Mouse (Mus musculus): Measurements from ENCODE around the gene Fhit.

Fhit gene

GRCm38 (mm10) chr14:10367783-10368680 lies 793.8 kb downstream of the Fhit start:
- no peak for DNase-seq (ENCODE audit: low read depth, low spot score)

- DNase-seq (ENCODE audit: low read depth, low spot score): no peak
Observed at GRCm38 (mm10) chr14:10366808-10367207, 795.0 kb downstream of the Fhit start.

GRCm38 (mm10) chr14:10364281-10364680 lies 797.6 kb downstream of the Fhit start:
- DNase-seq (ENCODE audit: low read depth, low spot score): no peak

- no peak for DNase-seq (ENCODE audit: low read depth, low spot score)
Observed at GRCm38 (mm10) chr14:10363306-10363705, 798.5 kb downstream of the Fhit start.

- DNase-seq (ENCODE audit: low read depth, low spot score): no peak
Observed at GRCm38 (mm10) chr14:10345905-10346304, 815.9 kb downstream of the Fhit start.

- DNase-seq (ENCODE audit: low read depth, low spot score): no peak
Observed at GRCm38 (mm10) chr14:10344064-10344463, 817.8 kb downstream of the Fhit start.

GRCm38 (mm10) chr14:10316764-10317163 lies 845.1 kb downstream of the Fhit start:
- DNase-seq (ENCODE audit: low read depth, low spot score): no peak

- no peak for DNase-seq (ENCODE audit: low read depth, low spot score)
Observed at GRCm38 (mm10) chr14:10312190-10312589, 849.6 kb downstream of the Fhit start.

- no peak for DNase-seq (ENCODE audit: low read depth, low spot score)
Observed at GRCm38 (mm10) chr14:10305286-10305685, 856.5 kb downstream of the Fhit start.

- no peak for DNase-seq (ENCODE audit: low read depth, low spot score)
Observed at GRCm38 (mm10) chr14:10301497-10301896, 860.3 kb downstream of the Fhit start.

- no peak for DNase-seq (ENCODE audit: low read depth, low spot score)
Observed at GRCm38 (mm10) chr14:10300914-10301313, 860.9 kb downstream of the Fhit start.

- no peak for DNase-seq (ENCODE audit: low read depth, low spot score)
Observed at GRCm38 (mm10) chr14:10299030-10299429, 862.8 kb downstream of the Fhit start.

GRCm38 (mm10) chr14:10289043-10289442 lies 872.8 kb downstream of the Fhit start:
- no peak for DNase-seq (ENCODE audit: low read depth, low spot score)

GRCm38 (mm10) chr14:10286027-10286426 lies 875.8 kb downstream of the Fhit start:
- no peak for DNase-seq (ENCODE audit: low read depth, low spot score)

- no peak for DNase-seq (ENCODE audit: low read depth, low spot score)
Observed at GRCm38 (mm10) chr14:10228708-10229107, 933.1 kb downstream of the Fhit start.

- DNase-seq (ENCODE audit: low read depth, low spot score): no peak
Observed at GRCm38 (mm10) chr14:10221847-10222246, 940.0 kb downstream of the Fhit start.

- DNase-seq (ENCODE audit: low read depth, low spot score): no peak
Observed at GRCm38 (mm10) chr14:10213216-10213615, 948.6 kb downstream of the Fhit start.

- DNase-seq (ENCODE audit: low read depth, low spot score): no peak
Observed at GRCm38 (mm10) chr14:10211184-10211583, 950.7 kb downstream of the Fhit start.

GRCm38 (mm10) chr14:10209007-10209406 lies 952.8 kb downstream of the Fhit start:
- no peak for DNase-seq (ENCODE audit: low read depth, low spot score)

- no peak for DNase-seq (ENCODE audit: low read depth, low spot score)
Observed at GRCm38 (mm10) chr14:10205699-10206098, 956.1 kb downstream of the Fhit start.

- no peak for DNase-seq (ENCODE audit: low read depth, low spot score)
Observed at GRCm38 (mm10) chr14:10205290-10205689, 956.5 kb downstream of the Fhit start.

- no peak for DNase-seq (ENCODE audit: low read depth, low spot score)
Observed at GRCm38 (mm10) chr14:10194130-10194529, 967.7 kb downstream of the Fhit start.

- DNase-seq (ENCODE audit: low read depth, low spot score): no peak
Observed at GRCm38 (mm10) chr14:10171761-10172160, 990.1 kb downstream of the Fhit start.

All from WW6 (cell line).